Mouse (Mus musculus) urinary bladder, postnatal 14 days (tissue): ENCODE results near the gene Sdk1.
"Not testable (repeated sequence)": the region's sequence is repeated elsewhere in the genome, so short reads cannot be mapped to it uniquely, and the experiment has no call there.

Source experiments
- DNase-seq: peaks from one replicate; pipeline ENCODE4 v3.0.0; 2021; ENCODE audit warnings: low spot score

Sdk1 gene

DNA sequence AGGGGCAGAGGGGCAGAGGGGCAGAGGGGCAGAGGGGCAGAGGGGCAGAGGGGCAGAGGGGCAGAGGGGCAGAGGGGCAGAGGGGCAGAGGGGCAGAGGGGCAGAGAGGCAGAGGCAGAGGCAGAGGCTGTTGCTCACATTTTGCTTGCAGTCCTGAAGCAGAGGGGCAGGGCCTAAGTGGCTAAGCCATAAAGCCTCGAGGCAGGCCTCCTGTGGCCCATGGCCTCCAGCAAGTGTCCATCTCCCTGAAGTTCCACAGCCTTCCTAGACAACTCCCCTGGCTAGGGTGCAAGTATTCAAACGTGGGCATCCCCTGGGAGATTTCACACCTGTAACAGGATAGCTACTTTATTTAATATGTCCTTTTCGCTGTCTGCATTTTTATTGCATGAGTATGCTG is 395.8 kb downstream of the Sdk1 start:
- not testable (repeated sequence) for DNase-seq

- DNase-seq = no peak
These were observed 404.4 kb downstream of the Sdk1 start for GRCm38 (mm10) chr5:141645671-141646070.

DNA sequence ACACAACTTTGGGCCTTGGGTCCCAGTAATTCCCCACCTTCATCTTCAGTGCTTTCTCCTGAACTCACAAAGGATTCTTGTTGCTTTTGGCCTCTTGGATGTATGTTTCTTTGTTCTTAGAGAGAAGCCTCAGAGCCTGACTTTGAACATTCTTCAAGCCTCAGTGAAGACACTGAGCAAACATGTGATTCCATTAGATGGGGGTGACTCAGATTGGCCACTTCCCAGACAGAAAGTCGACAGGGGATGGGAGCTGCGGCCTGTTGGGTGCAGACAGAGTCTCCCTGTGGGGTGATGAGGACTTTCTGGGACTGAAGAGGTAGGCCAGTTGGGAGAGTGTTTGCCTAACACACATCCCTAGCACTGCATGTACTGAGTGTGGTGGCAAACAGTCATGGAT is 405.3 kb downstream of the Sdk1 start:
- DNase-seq = no peak

DNA sequence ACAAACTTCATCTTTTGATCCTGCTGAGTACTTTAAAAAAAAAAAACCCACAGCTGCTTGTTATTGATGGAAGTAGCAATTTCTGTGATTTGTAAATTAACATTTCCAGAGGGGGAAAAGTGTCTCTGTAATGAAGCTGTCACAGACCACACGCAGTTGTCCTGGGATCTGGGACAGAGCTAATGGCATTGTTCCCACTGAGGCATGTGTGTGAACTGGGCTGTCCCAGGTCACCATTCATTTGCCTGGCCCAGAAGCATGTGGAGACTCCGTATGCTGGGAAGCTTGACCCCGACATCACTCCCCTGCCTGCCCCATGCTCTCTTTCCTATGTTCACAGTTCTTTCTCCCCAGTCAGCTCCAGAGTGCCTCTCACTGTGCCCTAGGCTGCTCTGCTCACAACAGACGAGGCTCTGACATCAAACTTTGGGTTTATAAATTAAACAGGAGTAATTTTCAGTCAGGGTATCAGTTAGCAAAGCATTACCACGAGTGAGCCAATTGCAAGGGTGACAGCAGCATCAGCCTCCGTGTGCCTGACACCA is 408.6 kb downstream of the Sdk1 start:
- no peak for DNase-seq

- DNase-seq = no peak
These were observed 410.5 kb downstream of the Sdk1 start for GRCm38 (mm10) chr5:141651690-141652377.

DNA sequence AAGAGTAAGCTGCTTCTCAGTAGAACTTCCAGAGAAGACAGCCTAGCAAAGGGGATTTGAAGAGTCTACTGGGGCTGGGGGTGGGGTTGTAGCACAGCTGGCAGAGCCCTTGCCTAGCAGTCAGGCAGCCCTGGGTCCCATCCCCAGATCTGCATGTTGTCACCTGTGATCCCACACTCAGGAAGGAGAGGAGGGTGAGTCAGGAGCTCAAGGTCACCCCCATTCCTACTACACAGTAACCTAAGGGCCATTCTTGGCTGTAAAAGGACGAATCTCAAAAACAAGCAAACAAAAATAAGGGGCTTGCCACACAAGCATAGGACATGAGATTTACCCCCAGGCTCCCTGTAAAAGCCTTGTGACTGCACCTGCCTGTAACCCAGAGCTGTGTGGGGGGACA is 435.1 kb downstream of the Sdk1 start:
- DNase-seq = no peak

DNA sequence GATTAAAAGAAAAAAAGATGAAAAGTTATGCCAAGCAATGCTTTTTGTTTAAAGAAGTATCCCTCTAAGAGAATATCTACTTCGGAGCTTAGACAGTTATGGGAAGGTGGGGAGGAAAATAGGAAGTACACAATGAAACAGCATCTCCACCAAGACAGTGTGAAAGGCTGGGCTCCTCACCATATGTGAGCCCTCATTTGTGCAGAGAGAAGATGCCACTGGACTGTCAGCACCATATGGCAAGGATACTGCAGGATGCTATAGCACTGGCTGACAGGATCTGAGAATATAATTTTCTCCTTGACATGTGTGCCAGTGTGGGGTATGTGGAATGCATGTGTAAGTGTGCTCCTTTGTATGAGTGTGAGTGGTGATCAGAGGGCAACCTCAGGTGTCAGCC is 435.7 kb downstream of the Sdk1 start:
- DNase-seq = no peak

- no peak for DNase-seq
These were observed 436.6 kb downstream of the Sdk1 start for GRCm38 (mm10) chr5:141677841-141678240.

- no peak for DNase-seq
These were observed 445.7 kb downstream of the Sdk1 start for GRCm38 (mm10) chr5:141686876-141687420.

GRCm38 (mm10) chr5:141689442-141690105 is 448.3 kb downstream of the Sdk1 start:
- no peak for DNase-seq

DNA sequence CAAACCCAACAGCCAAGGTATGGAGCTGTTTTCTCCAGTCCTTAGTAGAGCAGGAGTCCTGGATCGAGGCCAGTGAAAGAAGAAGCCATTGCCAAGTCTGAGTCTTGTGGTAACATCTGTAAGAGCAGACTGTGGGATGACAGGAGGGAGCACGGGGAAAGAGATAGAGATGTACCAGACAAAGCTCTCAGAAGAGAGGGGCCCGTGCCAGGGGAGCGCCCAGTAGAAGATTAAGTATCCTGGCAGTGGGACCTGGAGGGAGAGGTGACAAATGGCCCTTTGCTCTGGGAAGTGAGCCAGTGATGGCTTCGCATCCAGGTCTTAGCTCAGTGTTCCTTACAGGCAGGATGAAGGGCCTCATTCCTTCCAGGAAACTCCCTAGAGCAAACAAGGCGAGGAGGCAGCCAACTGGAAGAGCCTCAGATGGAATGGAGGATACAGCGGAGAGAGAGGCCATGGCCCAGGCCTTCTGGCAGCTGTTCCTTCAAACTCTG is 450.2 kb downstream of the Sdk1 start:
- peak; percentile 72 for DNase-seq

DNA sequence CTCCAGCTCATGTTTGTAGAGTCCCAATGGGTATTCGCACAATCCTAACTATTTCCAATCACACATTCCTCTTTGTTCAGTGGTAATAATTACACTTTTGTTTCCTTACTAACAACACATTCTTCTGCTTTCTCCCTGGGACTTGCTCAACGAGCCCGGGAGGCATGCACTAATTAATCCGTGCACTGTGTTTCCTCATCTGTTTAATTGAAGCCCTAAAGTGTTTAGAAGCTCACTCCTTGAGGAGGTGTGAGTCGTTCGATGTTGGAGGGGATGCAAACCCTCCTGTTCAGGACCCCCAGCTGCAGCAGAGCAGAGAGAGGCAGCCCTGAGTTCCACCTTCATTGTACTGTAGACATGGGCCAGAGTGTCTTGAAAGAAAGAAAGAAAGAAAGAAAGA is 452.4 kb downstream of the Sdk1 start:
- no peak for DNase-seq

DNA sequence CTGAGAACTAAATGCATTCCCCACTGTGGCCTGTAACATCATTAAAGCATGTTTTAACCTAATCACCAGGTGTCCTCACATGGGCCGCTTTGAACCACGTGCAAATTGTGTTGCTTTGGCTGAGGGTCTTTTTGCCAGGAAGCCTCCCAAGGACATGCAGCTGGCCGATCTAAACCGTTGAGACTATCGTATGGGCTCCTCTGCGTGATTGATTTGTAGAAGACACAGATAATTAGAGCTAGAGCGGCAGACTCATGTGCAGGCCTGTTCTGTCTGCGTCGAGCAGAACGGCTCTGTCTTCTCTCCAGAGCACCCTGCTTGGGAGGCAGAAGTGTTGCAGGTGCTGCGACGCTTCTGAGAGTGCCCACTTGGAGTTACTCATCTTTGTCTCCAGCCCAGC is 453.6 kb downstream of the Sdk1 start:
- DNase-seq = no peak

- DNase-seq = no peak
These were observed 457.1 kb downstream of the Sdk1 start for GRCm38 (mm10) chr5:141698406-141698805.

- no peak for DNase-seq
These were observed 479.5 kb downstream of the Sdk1 start for GRCm38 (mm10) chr5:141720751-141721150.

GRCm38 (mm10) chr5:141727968-141728367 is 486.7 kb downstream of the Sdk1 start:
- no peak for DNase-seq

DNA sequence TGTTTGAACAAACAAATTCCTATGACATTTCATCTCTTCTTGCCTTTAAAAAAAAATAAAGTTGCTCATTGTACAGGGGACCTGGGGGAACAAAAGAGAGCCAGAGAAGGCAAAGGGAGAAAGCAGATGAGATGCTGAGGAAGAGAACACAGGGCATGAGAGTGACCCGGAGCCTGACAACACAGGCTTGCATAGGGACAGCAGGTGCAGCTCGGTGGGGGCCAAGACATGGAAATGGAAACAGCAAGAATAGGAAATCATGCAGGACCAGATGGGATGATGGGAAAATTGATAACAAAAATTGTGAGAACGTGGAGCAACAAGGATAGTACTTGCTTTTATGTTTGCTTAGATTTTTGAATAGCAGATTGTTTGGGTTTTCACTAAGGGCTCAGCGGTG is 488.7 kb downstream of the Sdk1 start:
- DNase-seq = no peak

- no peak for DNase-seq
These were observed 497.4 kb downstream of the Sdk1 start for GRCm38 (mm10) chr5:141738725-141739124.

GRCm38 (mm10) chr5:141748793-141749192 is 507.5 kb downstream of the Sdk1 start:
- DNase-seq = no peak

- DNase-seq = no peak
These were observed 513.0 kb downstream of the Sdk1 start for GRCm38 (mm10) chr5:141754278-141754677.

DNA sequence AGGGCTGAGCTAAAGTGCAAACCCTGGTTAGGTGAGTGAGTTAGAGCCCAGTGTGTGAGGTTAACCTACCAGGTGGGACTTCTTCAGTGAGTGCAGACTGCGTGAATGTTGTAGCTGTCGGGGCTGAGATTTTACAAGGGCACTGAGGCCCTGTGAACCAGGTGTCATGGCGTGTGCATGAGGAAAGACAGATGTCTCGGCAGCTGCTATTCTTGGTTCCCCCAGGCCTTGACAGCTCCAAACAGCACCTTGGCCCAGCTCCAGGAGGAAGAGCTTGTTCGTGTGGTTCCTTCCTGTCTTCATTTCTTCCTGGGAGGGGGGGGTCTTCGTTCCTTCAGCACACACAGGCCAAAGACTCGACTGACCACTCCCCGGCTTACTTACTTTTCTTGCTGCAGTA is 517.6 kb downstream of the Sdk1 start:
- DNase-seq = no peak

DNA sequence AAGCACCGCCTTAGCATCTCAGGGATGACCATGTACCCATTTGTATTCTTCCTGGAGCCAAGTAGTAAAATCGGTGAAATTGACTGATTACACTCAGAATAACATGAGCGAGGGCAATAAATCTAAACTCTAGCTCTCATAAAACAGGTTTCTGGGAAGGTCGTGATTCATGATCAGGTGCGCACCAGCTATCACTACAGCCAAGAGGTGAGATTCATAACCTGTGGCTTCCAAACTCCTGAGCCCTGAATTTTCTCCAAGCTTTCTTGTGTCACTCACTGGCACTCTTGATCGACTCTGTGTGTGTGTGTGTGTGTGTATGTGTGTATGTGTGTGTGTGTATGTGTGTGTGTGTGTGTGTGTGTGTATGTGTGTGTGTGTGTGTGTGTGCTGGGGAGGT is 522.8 kb downstream of the Sdk1 start:
- DNase-seq = no peak
